Mouse (Mus musculus) spleen, postnatal 36 days (tissue): Measurements from ENCODE around the gene Mrpl42.
"Not testable (repeated sequence)": the region's sequence is repeated elsewhere in the genome, so short reads cannot be mapped to it uniquely, and the experiment has no call there.

Experiments used
- DNase-seq, 2 experiments: peaks; one replicate each; pipeline ENCODE4 v3.0.0; 2022; ENCODE audit warnings: low spot score in 2 of 2, mixed read lengths in 1 of 2

The Mrpl42 gene

DNA sequence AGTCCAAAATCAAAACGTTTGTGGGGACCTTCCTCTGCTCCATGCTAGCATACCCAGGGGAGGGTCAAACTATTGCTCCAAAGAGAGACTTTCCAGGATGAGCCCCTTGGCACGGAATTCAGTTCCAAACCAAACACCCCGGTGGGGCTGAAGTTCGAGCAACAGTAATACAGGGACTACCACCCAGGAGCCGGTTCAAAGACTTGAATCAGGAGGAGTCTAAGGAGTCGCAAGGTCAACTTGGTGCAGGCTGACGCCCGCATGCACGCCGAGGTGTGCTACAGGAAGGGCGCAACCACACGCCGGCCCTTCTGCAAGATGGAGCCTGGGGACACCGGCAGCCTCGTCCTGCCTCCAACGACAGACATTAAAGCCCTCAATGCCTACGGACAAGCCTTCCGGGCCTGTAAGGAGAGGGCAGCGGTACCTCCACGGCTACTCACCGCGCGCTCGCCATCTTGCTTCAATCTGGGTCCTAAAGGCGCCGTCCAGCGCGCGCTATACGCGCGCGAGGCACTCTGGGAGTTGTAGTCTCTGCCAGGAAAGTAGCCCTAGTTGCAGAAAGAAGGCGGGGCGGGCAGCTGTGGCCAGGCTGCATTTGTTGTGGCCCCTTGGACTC, at the start of gene Mrpl42:
TSS of gene Mrpl42 (minus strand) at position 478 of the 619 bp plus-strand sequence.
- peak; percentile 81 to 83 for DNase-seq

DNA sequence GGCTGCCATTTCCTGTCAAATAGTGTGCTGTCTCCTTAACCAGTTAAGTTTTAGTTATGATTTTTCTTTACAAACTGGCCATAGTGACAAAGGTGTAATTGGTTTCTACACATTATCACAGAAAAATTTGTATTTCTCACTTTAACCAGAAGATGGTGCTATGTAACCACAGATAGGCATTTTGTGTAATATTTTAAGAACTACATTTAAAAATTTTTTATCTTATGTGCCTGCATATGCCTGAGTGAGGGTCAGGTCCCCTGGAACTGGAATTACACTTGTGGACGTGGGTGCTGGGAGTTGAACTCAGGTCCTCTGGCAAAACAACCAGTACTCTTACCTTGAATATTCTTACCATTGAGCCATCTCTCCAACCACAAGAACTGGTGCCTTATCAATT, 48.8 kb upstream of the Mrpl42 start:
- DNase-seq = no peak

DNA sequence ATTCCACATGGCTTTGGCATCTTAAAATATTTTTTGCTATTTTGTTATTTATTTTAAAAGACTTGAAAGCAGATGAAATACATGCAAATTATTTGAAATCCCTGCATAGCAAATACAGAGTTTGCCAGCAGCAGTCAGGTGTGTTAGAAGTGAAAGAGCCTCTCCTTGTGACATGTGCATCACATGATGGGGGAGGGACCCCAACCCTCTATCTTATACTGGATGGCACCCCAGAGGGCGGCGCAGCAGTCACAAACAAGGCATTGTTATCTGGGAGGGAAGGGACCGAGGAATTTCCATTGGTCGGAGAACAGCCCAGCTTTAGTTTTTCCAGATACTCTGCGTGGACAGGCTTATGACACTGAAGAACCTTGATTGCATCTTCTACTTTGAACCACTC, 47.3 kb upstream of the Mrpl42 start:
- not testable (repeated sequence) for DNase-seq

DNA sequence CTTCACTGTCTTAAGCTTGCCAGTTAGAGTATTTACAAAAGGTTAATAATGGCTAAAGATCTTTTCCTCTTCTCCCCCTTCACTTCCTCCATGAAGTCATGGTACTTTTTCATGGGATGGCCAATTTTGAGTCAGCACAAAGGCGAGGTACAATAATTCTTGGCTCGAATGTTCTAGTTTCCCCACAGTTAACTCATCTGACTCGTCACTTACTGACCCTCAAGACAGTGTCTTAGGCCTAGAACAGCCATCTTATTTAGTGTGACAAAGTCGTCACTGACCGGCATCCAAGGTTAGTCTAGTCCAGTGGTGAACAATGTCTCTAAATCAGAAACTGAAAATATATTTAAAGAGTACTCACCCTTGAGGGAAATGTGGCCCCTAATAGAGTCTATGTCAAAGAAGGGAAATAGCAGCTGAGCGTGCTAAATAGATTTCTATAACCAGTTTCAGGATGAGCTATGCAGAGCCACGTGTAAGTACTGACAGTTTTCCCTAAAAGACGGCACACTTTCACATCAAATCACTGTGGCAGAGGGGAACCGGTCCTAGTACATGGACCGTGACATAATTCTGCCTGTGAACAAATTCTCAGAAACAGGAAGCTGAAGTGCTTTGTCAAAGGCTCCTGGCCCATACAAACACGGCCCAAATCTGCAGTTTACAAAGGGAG, 46.5 kb upstream of the Mrpl42 start:
- peak in 1 of 2 experiments; percentile 7 for DNase-seq

DNA sequence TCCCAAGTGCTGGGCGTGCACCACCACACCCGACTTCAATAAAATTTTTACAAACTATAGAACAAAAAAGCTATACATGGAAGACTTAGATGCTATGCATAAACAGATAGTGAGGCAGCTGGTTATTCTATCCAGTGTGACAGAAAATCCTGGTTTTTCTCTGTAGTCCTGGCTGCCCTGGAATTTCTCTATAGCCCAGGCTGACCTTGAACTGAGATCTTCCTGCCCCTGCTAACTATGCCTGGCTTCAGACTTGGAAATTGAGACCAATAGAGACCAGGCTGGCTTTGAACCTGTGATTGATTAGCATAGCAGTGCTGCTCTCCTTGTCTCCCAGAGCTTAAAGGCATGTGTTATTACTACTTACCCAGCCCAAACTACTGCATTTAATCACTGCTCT, 44.4 kb upstream of the Mrpl42 start:
- DNase-seq = no peak

DNA sequence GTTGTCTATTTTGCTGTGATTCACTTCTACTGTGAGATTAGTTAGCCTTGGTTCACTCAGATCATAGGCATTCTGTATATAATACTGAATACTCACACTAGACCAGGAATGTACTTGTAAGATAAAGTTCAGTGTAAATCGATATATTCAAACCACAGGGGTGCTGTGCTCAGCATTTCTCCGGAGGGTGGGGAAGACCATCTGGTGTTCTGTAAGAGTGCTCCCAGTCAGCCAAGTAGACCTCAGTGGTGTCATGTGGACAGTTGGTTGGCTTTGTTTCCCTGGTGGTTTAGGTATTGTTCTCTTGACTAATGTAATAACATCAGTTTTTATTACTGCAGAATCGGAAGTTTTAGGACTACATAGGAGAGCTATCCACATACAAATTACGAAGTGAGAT, 43.3 kb upstream of the Mrpl42 start:
- DNase-seq = no peak

DNA sequence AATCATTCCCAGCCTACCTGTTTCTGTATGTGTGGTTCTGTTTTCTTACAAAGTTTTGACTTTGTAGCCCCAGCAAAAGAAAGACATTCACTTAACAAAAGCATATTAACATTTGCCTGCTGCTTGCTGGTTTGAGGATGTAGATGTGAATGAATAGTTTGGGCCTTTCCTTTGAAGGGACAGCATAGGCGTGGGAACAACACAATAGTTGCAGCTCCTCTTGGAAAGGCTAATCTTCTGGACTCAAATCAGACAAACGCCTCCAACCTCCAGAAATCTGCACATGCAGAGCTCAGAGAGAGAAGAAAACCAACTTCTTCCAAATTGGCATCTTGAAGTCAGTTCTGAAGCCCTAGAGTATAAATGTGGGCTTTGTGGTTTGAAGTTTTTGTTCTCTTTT, 42.9 kb upstream of the Mrpl42 start:
- no peak for DNase-seq

DNA sequence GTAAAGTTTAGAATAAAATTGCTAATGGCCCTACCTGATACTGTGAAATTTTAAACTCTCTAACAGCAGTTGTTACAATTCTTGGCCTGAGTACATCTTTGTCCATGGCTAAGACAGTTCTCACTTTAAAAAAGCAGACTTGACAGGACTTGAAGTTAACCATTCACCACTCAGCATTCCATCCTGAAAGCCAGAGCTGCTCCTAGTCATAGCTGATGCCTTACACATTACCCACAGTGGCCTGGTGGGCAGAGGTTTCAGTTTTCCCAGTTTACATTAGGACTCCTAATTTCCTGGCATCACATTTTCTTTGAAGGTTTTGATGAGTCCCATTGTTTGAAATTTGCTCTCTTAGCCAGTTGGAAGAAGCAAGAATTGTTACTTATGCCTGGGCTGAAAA, 42.3 kb upstream of the Mrpl42 start:
- DNase-seq = no peak

DNA sequence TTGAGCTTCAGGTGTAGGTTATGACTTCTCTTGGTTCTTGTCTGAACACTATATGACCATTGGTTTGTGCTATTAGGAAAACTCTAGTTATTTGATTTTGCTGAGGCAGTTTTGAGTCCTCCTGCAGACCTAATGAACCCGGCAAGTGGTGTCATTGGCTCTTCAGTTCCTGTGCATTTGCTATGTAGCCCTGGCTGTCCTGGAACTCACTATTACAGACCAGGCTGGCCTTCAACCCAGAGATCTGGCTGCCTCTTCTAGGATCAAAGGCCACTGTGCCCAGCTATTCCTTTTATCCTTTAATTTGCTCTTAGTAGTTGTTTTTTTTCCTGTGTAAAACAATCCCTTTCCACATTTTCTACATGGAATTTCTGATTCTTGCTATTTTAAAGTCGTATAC, 41.6 kb upstream of the Mrpl42 start:
- no peak for DNase-seq

DNA sequence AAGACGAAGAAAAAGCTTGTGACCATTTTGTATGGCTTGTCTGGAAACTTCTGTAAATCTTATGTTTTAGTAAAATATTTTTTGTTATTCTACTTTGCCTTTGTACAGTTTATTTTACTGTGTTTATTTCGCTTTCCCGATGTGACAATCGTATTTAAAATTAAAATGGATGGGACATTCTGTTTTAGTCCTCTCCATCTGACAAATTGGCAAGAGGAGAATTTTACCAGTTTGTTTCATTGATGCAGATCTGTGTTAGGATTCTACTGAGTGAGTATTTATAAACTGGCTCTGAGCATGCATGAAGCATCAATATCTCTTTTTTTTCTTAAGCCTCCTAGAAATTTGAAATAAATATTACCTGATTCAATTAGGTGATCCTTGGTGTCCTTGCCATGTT, 41.2 kb upstream of the Mrpl42 start:
- no peak for DNase-seq

DNA sequence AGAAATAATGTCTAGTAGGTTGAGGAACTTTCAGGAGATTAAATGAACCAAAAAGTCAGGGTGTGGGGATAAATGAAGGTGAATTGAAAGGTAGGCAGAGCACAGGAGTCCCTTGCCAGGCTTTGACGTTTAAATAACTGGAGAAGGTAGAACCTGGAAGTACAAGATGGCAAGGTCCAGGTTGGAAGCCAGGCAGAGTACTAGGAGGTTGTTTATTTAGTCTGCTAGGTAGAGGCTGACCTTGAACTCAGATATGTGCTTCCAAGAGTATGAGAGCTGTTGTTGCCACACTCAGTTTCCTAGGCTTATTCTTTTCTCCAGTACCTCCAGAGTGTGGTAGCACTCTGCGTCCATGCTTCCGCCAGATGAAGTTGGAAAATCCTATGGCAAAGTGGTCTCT, 38.1 kb upstream of the Mrpl42 start:
- DNase-seq = no peak

DNA sequence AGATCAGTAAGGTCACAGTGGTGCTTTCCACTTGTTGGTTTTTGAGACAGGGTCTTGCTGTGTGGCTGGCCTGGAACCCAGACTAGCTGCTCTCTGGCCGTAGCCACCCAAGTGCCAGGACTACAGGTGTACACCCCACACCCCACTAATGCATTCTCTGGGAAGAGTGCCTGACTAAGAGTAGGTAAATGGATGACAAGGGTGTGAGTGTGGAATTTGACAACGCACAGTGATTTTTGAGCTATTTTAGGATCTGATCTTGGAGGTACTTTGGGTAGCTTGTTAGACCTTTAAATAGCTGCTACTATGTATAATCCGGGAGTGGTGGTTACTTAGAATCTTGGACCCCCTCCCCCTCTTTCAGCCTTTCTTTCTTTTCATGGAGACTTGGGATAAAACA, 37.5 kb upstream of the Mrpl42 start:
- no peak for DNase-seq

DNA sequence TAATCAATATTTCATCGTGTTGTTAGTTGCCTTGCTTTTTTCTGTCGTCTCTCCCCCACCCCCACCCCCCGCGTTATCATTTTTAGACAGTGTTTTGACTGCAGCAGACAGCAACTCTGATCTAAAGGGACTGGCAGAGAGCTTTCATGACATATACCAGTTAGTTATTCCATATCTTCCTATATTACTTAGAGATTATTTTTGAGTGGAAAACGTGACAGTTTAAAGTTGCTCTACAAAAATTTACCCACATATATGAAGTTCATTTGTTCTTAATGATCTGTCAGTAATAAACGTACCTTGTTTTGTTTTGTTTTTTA, 34.4 kb upstream of the Mrpl42 start:
- DNase-seq = no peak

DNA sequence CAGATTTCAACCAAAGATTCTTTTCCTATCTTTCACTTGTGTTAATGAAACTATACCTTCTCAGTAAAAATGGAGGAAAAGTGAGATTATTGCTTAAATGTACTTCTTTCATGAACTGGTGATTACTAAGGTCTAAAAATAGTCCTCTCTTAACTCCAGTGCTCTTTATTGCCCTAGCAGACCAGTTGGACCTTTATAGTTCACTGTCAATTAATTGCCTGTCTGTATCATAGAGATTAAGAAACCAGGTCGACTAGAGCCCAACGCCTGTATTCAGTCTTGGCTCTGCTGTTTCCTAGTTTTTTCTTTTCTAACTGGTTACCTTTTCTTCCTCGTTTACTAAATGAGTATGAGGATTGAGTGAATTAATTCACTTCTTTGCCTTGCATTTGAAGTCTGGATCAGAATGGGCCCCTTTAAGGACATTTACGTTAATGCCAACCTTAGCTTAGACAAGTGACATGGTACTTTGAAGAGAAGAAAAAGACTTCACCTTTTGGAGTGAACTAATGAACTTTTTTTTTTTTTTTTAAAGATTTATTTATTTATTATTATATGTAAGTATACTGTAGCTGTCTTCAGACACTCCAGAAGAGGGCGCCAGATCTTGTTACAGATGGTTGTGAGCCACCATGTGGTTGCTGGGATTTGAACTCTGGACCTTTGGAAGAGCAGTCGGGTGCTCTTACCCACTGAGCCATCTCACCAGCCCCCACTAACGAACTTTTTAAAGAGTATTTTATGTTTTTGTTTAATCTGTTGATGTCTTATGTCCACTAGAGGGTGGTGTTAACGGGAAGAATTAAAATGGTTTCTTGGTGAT, 33.9 kb upstream of the Mrpl42 start:
- no peak for DNase-seq

DNA sequence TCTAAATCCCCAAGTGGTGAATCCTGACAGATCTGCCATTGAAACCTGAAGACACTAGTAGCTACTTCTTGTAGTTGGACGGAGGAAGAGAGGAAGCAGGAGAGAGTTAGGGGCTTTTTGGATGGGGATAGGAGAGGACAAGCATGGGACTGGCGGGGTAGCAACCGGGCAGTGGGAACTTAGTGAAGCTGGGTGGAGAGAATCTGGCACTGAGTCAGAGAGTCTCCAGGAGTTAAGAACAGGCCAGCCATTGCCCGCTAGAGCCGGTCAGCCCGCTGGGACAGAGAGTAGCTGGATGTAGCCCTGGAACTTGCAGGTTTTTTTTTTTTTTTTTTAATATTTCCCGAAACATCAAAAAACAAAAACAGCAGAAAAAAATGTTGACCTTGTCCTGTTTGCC, 31.6 kb upstream of the Mrpl42 start:
- no peak for DNase-seq

DNA sequence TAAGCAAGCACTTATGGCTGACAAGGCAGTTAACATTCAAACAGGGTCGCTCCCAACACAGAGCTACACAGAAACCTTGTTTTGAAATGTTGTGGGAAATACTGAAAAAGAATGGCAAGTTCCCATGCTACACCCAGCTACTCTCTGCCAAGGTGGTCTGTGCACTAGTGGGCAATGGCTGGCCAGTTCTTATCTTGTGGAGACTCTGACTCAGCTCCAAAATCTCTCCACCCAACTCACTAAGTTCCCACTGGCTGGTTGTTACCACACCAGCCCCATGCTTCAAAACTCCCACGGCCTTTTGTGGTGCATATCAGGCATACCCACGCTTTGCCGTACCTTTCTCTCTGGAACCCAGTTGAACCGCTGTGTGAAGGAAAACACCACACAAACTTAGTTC, 31.2 kb upstream of the Mrpl42 start:
- DNase-seq = no peak

DNA sequence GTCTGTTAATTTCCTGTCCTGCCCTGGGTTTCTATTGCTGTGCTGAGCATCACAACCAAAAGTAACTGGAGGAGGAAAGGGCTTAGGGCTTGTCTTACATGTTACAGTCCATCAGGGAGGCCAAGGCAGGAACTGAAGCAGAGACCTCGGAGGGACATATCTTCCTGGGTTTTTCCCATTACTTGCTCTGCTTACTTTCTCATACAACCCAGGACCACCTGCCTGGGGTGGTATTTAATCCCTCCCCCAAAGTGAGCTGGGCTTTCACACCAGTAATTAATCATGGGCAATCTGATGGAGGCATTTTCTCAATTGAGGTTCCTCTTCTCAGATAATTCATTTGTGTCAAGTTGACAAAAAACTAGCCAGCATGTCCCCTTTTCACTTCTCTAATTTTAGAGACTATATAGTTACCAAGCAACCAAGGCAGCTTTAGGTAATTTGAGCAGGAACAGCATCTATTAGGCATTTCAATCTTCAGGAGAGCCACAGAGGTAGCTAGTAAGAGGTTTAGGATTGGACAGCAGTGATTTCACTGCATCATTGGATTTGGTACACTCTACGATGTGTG, 28.9 kb upstream of the Mrpl42 start:
- DNase-seq = peak in 1 of 2 experiments; percentile 14

DNA sequence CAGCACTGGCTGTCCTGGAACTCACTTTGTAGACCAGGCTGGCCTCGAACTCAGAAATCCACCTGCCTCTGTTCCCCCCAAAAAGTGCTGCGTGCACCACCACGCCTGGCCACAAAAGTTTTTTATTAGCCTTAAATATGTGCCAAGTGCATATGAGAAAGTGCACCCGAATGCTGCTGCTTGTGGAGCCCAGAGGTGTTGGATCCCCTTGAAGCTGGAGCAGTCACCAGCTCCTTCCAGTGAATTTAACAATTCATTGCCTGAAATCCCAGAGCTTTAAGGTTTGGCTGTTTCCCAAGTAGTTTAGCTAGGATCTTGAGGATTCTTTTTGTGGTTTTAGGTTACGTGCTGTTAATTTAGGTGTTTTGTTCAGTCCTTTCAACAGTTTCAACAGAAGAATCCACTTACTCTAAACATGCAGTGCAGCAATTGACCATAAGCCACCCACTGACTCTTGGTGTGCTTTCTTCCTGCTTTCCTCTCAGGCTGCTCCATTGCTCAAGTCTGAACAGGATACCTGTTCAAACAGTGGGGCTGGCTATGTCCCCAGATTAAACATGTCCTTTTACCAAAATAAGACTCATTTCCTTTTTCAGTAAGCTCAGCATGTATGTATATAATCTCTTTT, 24.9 kb upstream of the Mrpl42 start:
- no peak for DNase-seq

DNA sequence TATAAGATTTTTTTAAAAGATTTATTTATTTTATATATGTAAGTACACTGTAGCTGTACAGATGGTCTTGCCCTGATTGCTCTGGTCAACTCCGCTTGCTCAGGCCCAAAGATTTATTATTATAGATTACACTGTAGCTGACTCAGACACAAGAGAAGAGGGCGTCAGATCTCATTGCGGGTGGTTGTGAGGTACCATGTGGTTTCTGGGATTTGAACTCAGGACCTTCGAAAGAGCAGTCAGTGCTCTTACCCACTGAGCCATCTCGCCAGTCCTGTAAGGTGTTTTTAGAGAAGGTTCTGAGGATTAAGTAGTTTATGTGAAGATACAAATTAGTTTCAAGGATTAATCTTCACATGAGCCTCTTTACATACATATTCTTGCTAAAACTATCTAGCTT, 24.1 kb upstream of the Mrpl42 start:
- no peak for DNase-seq

DNA sequence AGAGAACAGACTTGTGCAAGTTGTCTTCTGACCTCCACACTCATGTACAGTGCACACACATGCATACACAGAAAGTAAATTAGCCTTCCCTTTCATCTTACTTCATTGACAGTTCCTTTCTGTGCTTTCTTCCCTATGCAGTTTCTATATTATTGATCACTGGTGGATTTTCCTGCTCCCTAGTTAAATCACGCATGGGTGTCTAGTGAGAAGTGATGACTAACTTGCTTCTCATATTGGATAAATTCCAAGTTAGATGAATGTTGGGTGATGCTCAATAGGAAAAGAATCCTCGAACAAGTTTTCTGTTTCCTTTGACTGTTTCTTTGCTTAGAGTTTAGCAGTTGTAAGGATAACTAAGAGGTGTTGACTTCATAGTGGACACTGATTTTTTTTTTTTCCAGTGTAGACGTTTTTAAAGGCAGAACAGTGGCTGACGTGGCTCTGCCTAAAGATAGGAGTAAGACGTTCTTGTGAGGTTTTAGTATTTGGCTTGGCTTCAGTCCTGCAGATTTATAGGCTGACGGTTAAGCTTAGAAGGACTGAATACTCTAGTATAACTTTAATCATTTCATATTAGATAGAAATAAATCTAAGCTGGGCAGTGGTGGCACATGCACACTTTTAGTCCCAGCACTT, 23.4 kb upstream of the Mrpl42 start:
- DNase-seq = no peak

DNA sequence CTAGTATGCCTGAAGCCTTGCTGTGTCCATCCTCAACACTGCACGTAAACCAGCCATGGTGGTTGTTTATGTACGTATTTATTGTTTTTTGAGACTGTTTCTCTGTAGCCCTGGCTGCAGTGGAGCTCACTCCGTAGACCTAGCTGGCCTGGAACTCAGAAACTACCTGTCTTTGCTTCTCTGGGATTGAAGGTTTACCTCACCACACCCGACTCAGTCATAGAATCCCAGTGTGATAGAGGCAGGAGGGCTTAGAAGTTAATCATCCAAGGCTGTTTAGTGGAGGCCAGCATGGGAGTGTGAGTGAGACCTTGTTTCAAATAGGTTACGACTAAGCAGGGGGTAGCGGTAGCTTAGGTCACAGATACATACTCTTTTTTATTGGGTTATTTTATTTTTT, 15.9 kb upstream of the Mrpl42 start:
- DNase-seq = no peak
